Mouse (Mus musculus) liver, embryonic 12.5 days (tissue): ENCODE data around the gene Sept1. TPM values are rescaled to one million over a fixed set of nuclear protein-coding genes. Genes with fewer than 3 reads are reported as not detected.

Source experiments
- ATAC-seq: fragments of 200-750 bp; cut with Nextera tagmentation; 2 replicates; pipeline ENCODE4 v1.8.0; 2017; ENCODE audit warnings: moderate number of reproducible peaks, mild to moderate bottlenecking, moderate library complexity
- H3K27ac ChIP-seq: fragments of 300-500 bp; sonication (generic); 2 replicates; pipeline ENCODE4 v1.5.1; 2016; ENCODE audit warnings: mild to moderate bottlenecking
- H3K27me3 ChIP-seq: fragments of 300-500 bp; sonication (generic); replicated peaks from 2 replicates; pipeline ENCODE4 v1.6.1; 2016; ENCODE audit warnings: mild to moderate bottlenecking, moderate library complexity
- H3K36me3 ChIP-seq: fragments of 300-500 bp; sonication (generic); 2 replicates; pipeline ENCODE4 v1.6.1; 2016; ENCODE audit warnings: mild to moderate bottlenecking, moderate library complexity
- H3K4me1 ChIP-seq: fragments of 300-500 bp; sonication (generic); 2 replicates; pipeline ENCODE4 v1.6.1; 2016
- H3K4me2 ChIP-seq: fragments of 300-500 bp; sonication (generic); 2 replicates; pipeline ENCODE4 v1.6.1; 2016; ENCODE audit warnings: mild to moderate bottlenecking, moderate library complexity
- H3K4me3 ChIP-seq: fragments of 300-500 bp; sonication (generic); 2 replicates; pipeline ENCODE4 v1.5.1; 2016; ENCODE audit warnings: mild to moderate bottlenecking, moderate library complexity
- H3K9ac ChIP-seq: fragments of 300-500 bp; sonication (generic); 2 replicates; pipeline ENCODE4 v1.6.1; 2016; ENCODE audit warnings: mild to moderate bottlenecking, moderate library complexity
- H3K9me3 ChIP-seq: fragments of 300-500 bp; sonication (generic); replicated peaks from 2 replicates; pipeline ENCODE4 v1.6.1; 2016; ENCODE audit warnings: mild to moderate bottlenecking, moderate library complexity
- WGBS: fragments of 180-500 bp; shearing (Covaris S2); methylation state at CpG from one replicate; pipeline ENCODE4 v1.1.7; 2016; ENCODE audit not compliant: insufficient replicate concordance; 5-methylcytosine and 5-hydroxymethylcytosine counted together
- polyA plus RNA-seq: library from polyadenylated mRNA; unstranded; fragments of >200 nt; fragmentation: Nextera tagmentation; extraction: Ambion mirVana; gene quantifications from 2 replicates; pipeline ENCODE4 v1.2.1, GENCODE M21; 2016

Sept1 gene
- polyA plus RNA-seq, 1 experiment from 2014 or later: 10.6 TPM

GRCm38 (mm10) chr7:127270256-127270655, 37.3 kb upstream of the Sept1 start:
- H3K9ac ChIP-seq: no peak overlapping the region
- H3K27me3 ChIP-seq: no peaks in the 10 kb centered on the region
- H3K36me3 ChIP-seq: peaks cover 47% of the 10 kb centered on the region
- peaks cover 8% of the 10 kb centered on the region for H3K9me3 ChIP-seq
- ATAC-seq: no peak
- H3K27ac ChIP-seq: no peak overlapping the region
- H3K4me3 ChIP-seq: no peak overlapping the region
- H3K4me2 ChIP-seq: no peak overlapping the region
- 74% methylated on average over 2 of the region's 2 CpGs for WGBS
- H3K4me1 ChIP-seq: peaks cover 44% of the 10 kb centered on the region

- H3K36me3 ChIP-seq: peaks cover 5% of the 10 kb centered on the region; the same call in 1 of the 2 replicates
- no peak overlapping the region for H3K4me2 ChIP-seq
- H3K27ac ChIP-seq: no peak overlapping the region
- no peak overlapping the region for H3K9ac ChIP-seq
- H3K27me3 ChIP-seq: peaks cover 7% of the 10 kb centered on the region; the same call in 1 of the 2 replicates
- ATAC-seq: no peak
- 88% methylated on average over 3 of the region's 3 CpGs for WGBS
- peaks cover 8% of the 10 kb centered on the region for H3K9me3 ChIP-seq
- H3K4me3 ChIP-seq: no peak overlapping the region
- peaks cover 44% of the 10 kb centered on the region for H3K4me1 ChIP-seq
Measured at GRCm38 (mm10) chr7:127263526-127263925, 30.6 kb upstream of the Sept1 start.

GRCm38 (mm10) chr7:127262218-127262961, 29.5 kb upstream of the Sept1 start:
- Histone ChIP-seq H3K4me3 (no peak overlapping the region), H3K4me2 (peak overlapping the region; percentile 32; the same call in 1 of the 2 replicates), H3K27ac (no peak overlapping the region), H3K27me3 (peaks cover 7% of the 10 kb centered on the region; the same call in 1 of the 2 replicates), H3K9me3 (0 out of 2 replicates have a peak, but pooled peaks cover 3% of the 10 kb centered on the region), H3K4me1 (peaks cover 50% of the 10 kb centered on the region), H3K36me3 (peaks cover 8% of the 10 kb centered on the region; the same call in 1 of the 2 replicates), H3K9ac (no peak overlapping the region)
- WGBS: 48% methylated on average over 10 of the region's 10 CpGs
- ATAC-seq: no peak

- peaks cover 65% of the 10 kb centered on the region for H3K4me1 ChIP-seq
- peak within 1 kb of the TSS; percentile 78 for H3K4me3 ChIP-seq
- H3K27ac ChIP-seq: peak within 1 kb of the TSS; percentile 64
- H3K27me3 ChIP-seq: peaks cover 7% of the 10 kb centered on the region; the same call in 1 of the 2 replicates
- peak; percentile 95 for ATAC-seq
- H3K9me3 ChIP-seq: 0 out of 2 replicates have a peak, but pooled peaks cover 3% of the 10 kb centered on the region
- H3K4me2 ChIP-seq: peak within 1 kb of the TSS; percentile 91
- peak within 1 kb of the TSS; percentile 77 for H3K9ac ChIP-seq
- peaks cover 21% of the 10 kb centered on the region for H3K36me3 ChIP-seq
- WGBS: under 1% methylated on average over 50 of the region's 50 CpGs
Measured at GRCm38 (mm10) chr7:127260309-127261111, 27.6 kb upstream of the Sept1 start, which contains the start of gene Dctpp1. TSS of gene Dctpp1 (minus strand) at chr7:127260709.

- peak overlapping the region; percentile 91 for H3K4me2 ChIP-seq
Measured at GRCm38 (mm10) chr7:127259186-127259905, 26.4 kb upstream of the Sept1 start.

GRCm38 (mm10) chr7:127256518-127256917, 23.6 kb upstream of the Sept1 start:
- H3K4me2 ChIP-seq: no peak overlapping the region
- 85% methylated on average over 5 of the region's 5 CpGs for WGBS
- no peak overlapping the region; the same call in 1 of the 2 replicates for H3K9ac ChIP-seq
- peaks cover 21% of the 10 kb centered on the region for H3K36me3 ChIP-seq
- ATAC-seq: no peak
- no peak overlapping the region for H3K4me3 ChIP-seq
- peak overlapping the region; percentile 16; the same call in 1 of the 2 replicates for H3K27ac ChIP-seq
- H3K9me3 ChIP-seq: no peaks in the 10 kb centered on the region
- H3K4me1 ChIP-seq: peaks cover 70% of the 10 kb centered on the region
- H3K27me3 ChIP-seq: no peaks in the 10 kb centered on the region

More at GRCm38 (mm10) chr7:127259186-127259905, 26.4 kb upstream of the Sept1 start:
- peak overlapping the region; percentile 78 for H3K4me3 ChIP-seq
- H3K27me3 ChIP-seq: peaks cover under 1% of the 10 kb centered on the region; the same call in 1 of the 2 replicates
- H3K4me1 ChIP-seq: peaks cover 77% of the 10 kb centered on the region
- H3K27ac ChIP-seq: peak overlapping the region; percentile 68
- 61% methylated on average over 8 of the region's 8 CpGs for WGBS
- 0 out of 2 replicates have a peak, but pooled peaks cover 3% of the 10 kb centered on the region for H3K9me3 ChIP-seq
- H3K9ac ChIP-seq: peak overlapping the region; percentile 77
- ATAC-seq: no peak
- H3K36me3 ChIP-seq: peaks cover 21% of the 10 kb centered on the region

- peaks cover 21% of the 10 kb centered on the region for H3K36me3 ChIP-seq
- H3K4me2 ChIP-seq: no peak overlapping the region
- H3K9me3 ChIP-seq: no peaks in the 10 kb centered on the region
- ATAC-seq: no peak
- 58% methylated on average over 2 of the region's 2 CpGs for WGBS
- H3K9ac ChIP-seq: no peak overlapping the region; the same call in none of the 2 replicates
- H3K27ac ChIP-seq: 0 out of 2 replicates have a peak overlapping the region, but pooled peaks have one; percentile 16
- no peaks in the 10 kb centered on the region for H3K27me3 ChIP-seq
- no peak overlapping the region for H3K4me3 ChIP-seq
- peaks cover 65% of the 10 kb centered on the region for H3K4me1 ChIP-seq
Measured at GRCm38 (mm10) chr7:127255965-127256364, 23.0 kb upstream of the Sept1 start.

- ATAC-seq: no peak
- H3K9ac ChIP-seq: peak overlapping the region; percentile 79
- peak overlapping the region; percentile 68 for H3K4me3 ChIP-seq
- WGBS: 12% methylated on average over 4 of the region's 4 CpGs
- no peaks in the 10 kb centered on the region for H3K9me3 ChIP-seq
- H3K36me3 ChIP-seq: peaks cover 23% of the 10 kb centered on the region
- peak overlapping the region; percentile 84 for H3K4me2 ChIP-seq
- peak overlapping the region; percentile 93 for H3K27ac ChIP-seq
- H3K4me1 ChIP-seq: peaks cover 61% of the 10 kb centered on the region
- H3K27me3 ChIP-seq: no peaks in the 10 kb centered on the region
Measured at GRCm38 (mm10) chr7:127255008-127255407, 22.1 kb upstream of the Sept1 start.

- H3K4me3 ChIP-seq: peak overlapping the region; percentile 68
- peaks cover 52% of the 10 kb centered on the region for H3K4me1 ChIP-seq
- no peaks in the 10 kb centered on the region for H3K27me3 ChIP-seq
- no peaks in the 10 kb centered on the region for H3K9me3 ChIP-seq
- peak overlapping the region; percentile 93 for H3K27ac ChIP-seq
- peaks cover 32% of the 10 kb centered on the region for H3K36me3 ChIP-seq
- WGBS: under 1% methylated on average over 131 of the region's 136 CpGs
- peak overlapping the region; percentile 79 for H3K9ac ChIP-seq
- H3K4me2 ChIP-seq: peak overlapping the region; percentile 84
- peak; percentile 89 for ATAC-seq
Measured at GRCm38 (mm10) chr7:127253821-127254769, 21.2 kb upstream of the Sept1 start.

- Histone ChIP-seq H3K9me3 (no peaks in the 10 kb centered on the region), H3K4me2 (peak overlapping the region; percentile 84), H3K4me3 (peak overlapping the region; percentile 68), H3K27ac (peak overlapping the region; percentile 93), H3K36me3 (peaks cover 38% of the 10 kb centered on the region), H3K4me1 (peaks cover 44% of the 10 kb centered on the region), H3K27me3 (no peaks in the 10 kb centered on the region), H3K9ac (peak overlapping the region; percentile 79)
- no peak for ATAC-seq
- 73% methylated on average over 6 of the region's 6 CpGs for WGBS
Measured at GRCm38 (mm10) chr7:127253341-127253740, 20.4 kb upstream of the Sept1 start.
